Mouse (Mus musculus) liver, embryonic 14.5 days (tissue): ENCODE data around the gene St6galnac4. TPM values are rescaled to one million over a fixed set of nuclear protein-coding genes. Genes with fewer than 3 reads are reported as not detected.

ENCODE experiments used
- ATAC-seq: fragments of 200-750 bp; cut with Nextera tagmentation; 2 replicates; pipeline ENCODE4 v1.8.0; 2017; ENCODE audit warnings: moderate number of reproducible peaks, mild to moderate bottlenecking, moderate library complexity; ENCODE audit not compliant: insufficient read depth
- DNase-seq, 3 experiments: peaks; one replicate each; pipeline ENCODE4 v3.0.0-alpha.2; 2012 to 2013; ENCODE audit warnings: low read depth in 3 of 3, low spot score in 3 of 3
- H3K27ac ChIP-seq: fragments of 300-500 bp; sonication (generic); 2 replicates; pipeline ENCODE4 v1.5.1; 2014; ENCODE audit warnings: moderate library complexity, mild to moderate bottlenecking, control low read depth, inconsistent platforms
- H3K27me3 ChIP-seq: fragments of 300-500 bp; sonication (generic); 2 replicates; pipeline ENCODE4 v1.6.1; 2014; ENCODE audit warnings: mild to moderate bottlenecking, low read length, moderate library complexity; ENCODE audit not compliant: control insufficient read depth, insufficient read depth
- H3K36me3 ChIP-seq: fragments of 300-500 bp; sonication (generic); replicated peaks from 2 replicates; pipeline ENCODE4 v1.6.1; 2014; ENCODE audit warnings: low read depth; ENCODE audit not compliant: control insufficient read depth, insufficient read depth
- H3K4me1 ChIP-seq, 2 experiments: fragments of 200-500 bp in 1 of 2; fragments of 300-500 bp in 1 of 2; sonication (generic) in 1 of 2; replicated peaks; 2 replicates each; pipeline ENCODE4 v1.6.1; 2012 to 2014; ENCODE audit warnings: antibody characterized with exemption in 1 of 2, inconsistent platforms in 1 of 2, low read length in 1 of 2; ENCODE audit not compliant: control insufficient read depth in 2 of 2, insufficient read depth in 2 of 2
- H3K4me2 ChIP-seq: fragments of 300-500 bp; sonication (generic); 2 replicates; pipeline ENCODE4 v1.6.1; 2014; ENCODE audit warnings: low read depth, mild to moderate bottlenecking, control low read depth, moderate library complexity
- H3K4me3 ChIP-seq, 2 experiments: fragments of 200-500 bp in 1 of 2; fragments of 300-500 bp in 1 of 2; sonication (generic) in 1 of 2; 2 replicates each; pipeline ENCODE4 v1.5.1; 2012 to 2014; ENCODE audit warnings: low read depth in 2 of 2, low read length in 2 of 2, mild to moderate bottlenecking in 2 of 2, control low read depth in 1 of 2, inconsistent platforms in 1 of 2, moderate library complexity in 1 of 2; ENCODE audit not compliant: insufficient read depth in 1 of 2
- H3K9ac ChIP-seq: fragments of 300-500 bp; sonication (generic); replicated peaks from 2 replicates; pipeline ENCODE4 v1.6.1; 2014; ENCODE audit warnings: mild to moderate bottlenecking, control low read depth, moderate library complexity
- H3K9me3 ChIP-seq: fragments of 300-500 bp; sonication (generic); 2 replicates; pipeline ENCODE4 v1.6.1; 2016; ENCODE audit warnings: low read length, mixed read lengths; ENCODE audit not compliant: control insufficient read depth
- CTCF ChIP-seq: IDR thresholded peaks from 2 replicates; pipeline ENCODE4 v1.5.1; 2016; ENCODE audit warnings: antibody characterized with exemption, low read depth, control low read depth
- EP300 ChIP-seq: IDR thresholded peaks from 2 replicates; pipeline ENCODE4 v1.6.1; 2016; ENCODE audit warnings: antibody characterized with exemption, low read depth
- WGBS: fragments of 180-500 bp; shearing (Covaris S2); extraction: QIAGEN DNeasy Blood & Tissue Kit; methylation state at CpG from one replicate; pipeline ENCODE4 v1.1.7; 2014; ENCODE audit not compliant: insufficient replicate concordance; 5-methylcytosine and 5-hydroxymethylcytosine counted together
- polyA plus RNA-seq, 2 experiments: library from polyadenylated mRNA; depleted of rRNA in 1 of 2; stranded (reverse) in 1 of 2; unstranded in 1 of 2; fragments of >200 nt; fragmentation: Nextera tagmentation in 1 of 2; extraction: Ambion mirVana in 1 of 2; gene quantifications; 2 replicates each; pipeline versions ENCODE4 v1.2.1 to v1.2.3; 2012 to 2014

The St6galnac4 gene
- polyA plus RNA-seq, 2 experiments = 5.4 to 6.2 TPM

DNA sequence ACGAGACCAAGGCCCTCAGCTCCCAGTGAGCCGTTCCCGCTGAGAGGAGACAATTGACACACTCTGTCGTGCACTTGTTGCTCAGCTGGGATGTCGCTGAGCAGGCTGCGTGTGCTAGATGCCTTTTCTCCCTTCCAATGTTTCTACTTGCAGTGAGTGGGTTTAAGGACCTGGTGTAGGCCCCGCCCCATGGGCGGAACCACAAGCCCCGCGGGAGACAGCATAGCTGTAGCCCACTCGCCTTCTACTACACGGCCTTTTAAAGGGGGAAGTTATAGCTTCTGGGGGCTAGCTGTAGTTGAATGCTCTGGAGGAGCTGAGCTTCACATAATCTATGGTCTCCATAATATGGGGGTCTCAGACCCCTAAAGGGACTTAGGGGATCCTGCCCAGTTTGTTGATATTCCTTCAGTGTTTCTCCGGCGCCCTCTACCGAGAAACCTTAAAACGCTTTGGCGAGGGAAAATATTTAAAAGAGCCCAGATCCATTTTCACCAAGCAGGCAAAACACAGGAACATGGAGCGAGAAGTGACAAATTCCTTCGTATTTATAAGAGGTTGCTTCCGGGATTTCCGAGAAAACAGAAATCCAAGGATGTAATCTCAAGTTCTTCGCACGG is 23.8 kb downstream of the St6galnac4 start:
- DNase-seq (no peak), ATAC-seq (no peak)
- no peaks in the 10 kb centered on the region; the same call in 1 of the 2 replicates for H3K36me3 ChIP-seq
- WGBS = 18% methylated on average over 23 of the region's 23 CpGs
- no peaks in the 10 kb centered on the region for H3K9me3 ChIP-seq
- H3K27me3 ChIP-seq = no peaks in the 10 kb centered on the region
- 0 out of 2 replicates have a peak overlapping the region, but pooled peaks have one; percentile 21 for H3K27ac ChIP-seq
- peak overlapping the region; percentile 45 to 48 for H3K4me3 ChIP-seq
- peaks cover 13 to 32% of the 10 kb centered on the region in 2 experiments for H3K4me1 ChIP-seq
- TF ChIP-seq EP300 (no peak), CTCF (peak; percentile 45)
- H3K9ac ChIP-seq = peak overlapping the region; percentile 48
- peak overlapping the region; percentile 89 for H3K4me2 ChIP-seq

DNA sequence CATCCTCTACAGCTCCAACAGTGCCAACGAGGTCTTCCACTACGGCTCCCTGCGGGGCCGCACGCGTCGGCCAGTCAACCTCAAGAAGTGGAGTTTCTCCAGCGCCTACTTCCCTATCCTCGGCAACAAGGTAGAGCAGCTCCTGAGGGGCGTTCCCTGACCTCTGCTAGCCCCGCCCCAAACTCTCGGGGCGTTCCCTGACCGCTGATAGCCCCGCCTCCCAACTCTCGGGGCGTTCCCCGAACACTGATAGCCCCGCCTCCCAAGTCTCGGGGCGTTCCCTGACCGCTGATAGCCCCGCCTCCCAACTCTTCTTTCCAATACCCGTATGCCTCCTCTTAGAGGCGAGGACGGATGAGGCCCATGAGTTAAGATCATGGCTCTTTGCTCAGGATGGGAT is 25.4 kb downstream of the St6galnac4 start:
- ATAC-seq = no peak
- Histone ChIP-seq H3K27me3 (no peaks in the 10 kb centered on the region), H3K9me3 (no peaks in the 10 kb centered on the region), H3K4me1 (peaks cover 10 to 27% of the 10 kb centered on the region in 2 experiments), H3K9ac (no peak overlapping the region), H3K27ac (no peak overlapping the region), H3K4me3 (no peak overlapping the region), H3K4me2 (no peak overlapping the region), H3K36me3 (peaks cover 2% of the 10 kb centered on the region)
- no peak for DNase-seq
- WGBS = 71% methylated on average over 26 of the region's 26 CpGs
- no peak for TF ChIP-seq CTCF

DNA sequence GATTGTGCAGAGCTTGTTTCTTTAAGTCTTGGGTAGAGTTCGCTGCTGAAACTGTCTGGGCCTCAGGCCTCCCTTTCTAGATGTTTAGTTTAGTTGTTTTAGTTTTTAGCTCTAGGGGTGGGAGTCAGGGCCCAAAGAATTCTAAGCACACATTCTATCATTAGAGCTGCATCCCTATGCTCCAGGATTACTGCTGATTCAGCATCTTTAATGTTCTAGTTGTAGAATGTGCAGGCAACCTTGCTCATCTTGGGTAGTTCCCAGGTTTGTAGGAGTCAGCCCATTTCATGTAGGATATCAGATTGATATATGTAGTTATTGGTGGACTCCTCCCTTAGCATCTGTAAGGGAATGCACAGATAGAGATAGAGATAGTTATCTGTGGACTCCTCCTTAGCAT is 30.2 kb downstream of the St6galnac4 start:
- no peak for DNase-seq
- TF ChIP-seq EP300 = no peak
- no peak for TF ChIP-seq CTCF
- Histone ChIP-seq H3K4me2 (no peak overlapping the region), H3K4me3 (no peak overlapping the region), H3K9me3 (peaks cover 2% of the 10 kb centered on the region), H3K27ac (no peak overlapping the region), H3K36me3 (peaks cover 6% of the 10 kb centered on the region), H3K4me1 (peaks cover 0 to 16% of the 10 kb centered on the region in 2 experiments; a peak in 3 of 4 replicates), H3K27me3 (no peaks in the 10 kb centered on the region), H3K9ac (no peak overlapping the region)
- ATAC-seq = no peak
- 75% methylated on average over 1 of the region's 1 CpGs for WGBS

DNA sequence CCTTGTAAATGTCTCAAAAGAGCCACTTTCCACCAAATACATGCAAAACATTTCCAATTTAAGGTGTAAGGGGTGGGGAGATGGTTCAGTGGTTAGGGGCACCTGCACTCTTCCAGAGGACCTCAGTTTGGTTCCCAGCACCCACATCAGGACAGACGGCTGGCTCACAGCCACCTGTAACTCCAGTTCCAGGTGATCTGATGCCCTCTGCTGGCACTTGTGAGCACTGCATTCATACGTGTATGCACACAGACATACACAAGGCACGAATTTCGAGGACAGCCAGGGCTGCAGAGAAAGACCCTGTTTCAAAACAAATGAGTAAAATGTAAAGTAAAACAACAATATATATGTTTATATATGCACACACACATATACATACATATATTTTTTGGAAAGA is 30.7 kb downstream of the St6galnac4 start:
- no peaks in the 10 kb centered on the region for H3K27me3 ChIP-seq
- TF ChIP-seq CTCF (peak; percentile 76), EP300 (no peak)
- H3K9me3 ChIP-seq = peaks cover 2% of the 10 kb centered on the region
- H3K4me2 ChIP-seq = no peak overlapping the region
- H3K27ac ChIP-seq = no peak overlapping the region
- WGBS = 94% methylated on average over 4 of the region's 4 CpGs
- no peak overlapping the region for H3K9ac ChIP-seq
- peaks cover 0 to 16% of the 10 kb centered on the region in 2 experiments; a peak in 3 of 4 replicates for H3K4me1 ChIP-seq
- DNase-seq = no peak
- peaks cover 6% of the 10 kb centered on the region for H3K36me3 ChIP-seq
- no peak for ATAC-seq
- no peak overlapping the region for H3K4me3 ChIP-seq

DNA sequence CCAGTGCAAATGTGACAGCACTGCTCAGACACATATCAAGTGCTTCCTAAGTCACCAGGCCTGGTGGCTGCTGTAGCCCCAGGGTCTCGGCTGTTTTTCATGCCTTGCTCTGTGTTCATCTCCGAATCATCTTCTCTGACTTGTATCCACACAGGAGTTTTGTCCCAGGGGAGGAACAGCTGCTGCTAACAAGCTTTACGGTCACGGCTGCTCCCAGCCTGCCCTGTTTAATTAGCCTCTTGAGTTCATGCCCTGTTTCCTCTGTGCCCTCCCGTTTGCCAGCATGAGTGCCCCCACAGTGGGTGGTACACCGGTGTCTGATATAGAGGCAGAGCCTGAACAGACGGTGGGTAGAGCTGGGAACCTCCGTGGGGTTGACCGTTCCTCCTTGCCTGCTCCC is 31.2 kb downstream of the St6galnac4 start:
- 84% methylated on average over 9 of the region's 9 CpGs for WGBS

More for the DNA sequence above, 31.2 kb downstream of the St6galnac4 start:
- H3K4me2 ChIP-seq = no peak overlapping the region
- no peak for TF ChIP-seq EP300
- no peak for TF ChIP-seq CTCF
- H3K4me3 ChIP-seq = no peak overlapping the region
- no peak overlapping the region for H3K27ac ChIP-seq
- H3K27me3 ChIP-seq = no peaks in the 10 kb centered on the region
- DNase-seq (no peak), ATAC-seq (no peak)
- H3K4me1 ChIP-seq = peaks cover 0 to 16% of the 10 kb centered on the region in 2 experiments; a peak in 3 of 4 replicates
- peaks cover 2% of the 10 kb centered on the region for H3K9me3 ChIP-seq
- H3K36me3 ChIP-seq = peaks cover 6% of the 10 kb centered on the region
- no peak overlapping the region for H3K9ac ChIP-seq
